Mouse (Mus musculus) bone marrow, adult 2 months (tissue): ENCODE data around the gene Traf2.

ENCODE experiments used
- CTCF ChIP-seq: fragments of 200-500 bp; IDR thresholded peaks from 2 replicates; pipeline ENCODE4 v1.5.1; 2011; ENCODE audit warnings: low read length, control low read depth; ENCODE audit not compliant: control insufficient read depth, insufficient read depth
- POLR2A ChIP-seq: fragments of 200-500 bp; IDR thresholded peaks from 2 replicates; pipeline ENCODE4 v1.6.1; 2011; ENCODE audit warnings: low read depth, mild to moderate bottlenecking, control low read depth, low read length, borderline replicate concordance; ENCODE audit not compliant: control insufficient read depth

- TF ChIP-seq POLR2A = no peak
- no peak for TF ChIP-seq CTCF
Observed at GRCm38 (mm10) chr2:25584152-25584551, 37.4 kb upstream of the Traf2 start.
